Mouse (Mus musculus): ENCODE results near the gene Nudt8. TPM values are rescaled to one million over a fixed set of nuclear protein-coding genes. Genes with fewer than 3 reads are reported as not detected.
"Not testable (repeated sequence)": the region's sequence is repeated elsewhere in the genome, so short reads cannot be mapped to it uniquely, and the experiment has no call there.

Gene Nudt8
- polyA plus RNA-seq, 1 experiment from 2014 or later: 14.0 TPM

- H3K9me3 ChIP-seq (ENCODE audit: control insufficient read depth, low read length); ATAC-seq (ENCODE audit: low FRiP score); H3K4me1 ChIP-seq (ENCODE audit: control insufficient read depth, insufficient read depth, low read length); H3K4me2 ChIP-seq; H3K4me3 ChIP-seq (ENCODE audit: low read depth, low read length); DNase-seq (ENCODE audit: low spot score, missing footprints); H3K9ac ChIP-seq (ENCODE audit: low read length); H3K36me3 ChIP-seq (ENCODE audit: control insufficient read depth, insufficient read depth, low read length); H3K27me3 ChIP-seq (ENCODE audit: control insufficient read depth, insufficient read depth, low read length); H3K27ac ChIP-seq (ENCODE audit: low read depth, low read length): not testable (repeated sequence)
- 91% methylated on average over 6 of the region's 6 CpGs for WGBS
Measured at GRCm38 (mm10) chr19:3961805-3962204, 38.6 kb upstream of the Nudt8 start.

- DNase-seq (ENCODE audit: low spot score, missing footprints): no peak
- WGBS: 10% methylated on average over 2 of the region's 2 CpGs
- H3K4me1 ChIP-seq (ENCODE audit: control insufficient read depth, insufficient read depth, low read length): no peaks in the 10 kb centered on the region
- no peak overlapping the region for H3K4me3 ChIP-seq (ENCODE audit: low read depth, low read length)
- no peak overlapping the region for H3K4me2 ChIP-seq
- H3K27ac ChIP-seq (ENCODE audit: low read depth, low read length): no peak overlapping the region
- no peaks in the 10 kb centered on the region for H3K9me3 ChIP-seq (ENCODE audit: control insufficient read depth, low read length)
- no peaks in the 10 kb centered on the region for H3K27me3 ChIP-seq (ENCODE audit: control insufficient read depth, insufficient read depth, low read length)
- H3K9ac ChIP-seq (ENCODE audit: low read length): no peak overlapping the region
- no peaks in the 10 kb centered on the region for H3K36me3 ChIP-seq (ENCODE audit: control insufficient read depth, insufficient read depth, low read length)
- no peak for ATAC-seq (ENCODE audit: low FRiP score)
Measured at GRCm38 (mm10) chr19:3962469-3962868, 37.9 kb upstream of the Nudt8 start.

DNA sequence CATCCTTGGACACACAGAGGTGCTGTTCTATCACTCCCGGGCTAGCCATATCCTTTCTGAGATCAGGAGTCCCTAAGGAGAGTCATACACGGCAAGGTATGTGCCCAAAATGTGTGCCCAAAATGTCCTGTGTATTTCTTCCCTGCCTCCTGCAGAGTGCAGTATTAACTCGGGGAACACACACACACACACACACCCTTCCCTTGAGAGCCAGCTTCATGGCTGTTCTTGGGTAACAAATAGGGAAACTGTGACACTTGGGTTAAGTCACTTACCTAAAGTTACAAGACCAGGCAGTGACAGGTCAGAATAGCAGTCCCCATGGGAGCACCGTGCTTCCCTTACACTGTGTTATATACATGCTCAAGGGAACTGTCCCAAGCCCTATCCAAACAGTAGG lies 36.4 kb upstream of the Nudt8 start:
- ATAC-seq (ENCODE audit: low FRiP score) (no peak), DNase-seq (ENCODE audit: low spot score, missing footprints) (no peak)
- no peak overlapping the region for H3K9ac ChIP-seq (ENCODE audit: low read length)
- no peaks in the 10 kb centered on the region for H3K4me1 ChIP-seq (ENCODE audit: control insufficient read depth, insufficient read depth, low read length)
- no peaks in the 10 kb centered on the region for H3K27me3 ChIP-seq (ENCODE audit: control insufficient read depth, insufficient read depth, low read length)
- no peaks in the 10 kb centered on the region for H3K9me3 ChIP-seq (ENCODE audit: control insufficient read depth, low read length)
- no peaks in the 10 kb centered on the region for H3K36me3 ChIP-seq (ENCODE audit: control insufficient read depth, insufficient read depth, low read length)
- no peak overlapping the region for H3K4me2 ChIP-seq
- H3K27ac ChIP-seq (ENCODE audit: low read depth, low read length): no peak overlapping the region
- no peak overlapping the region for H3K4me3 ChIP-seq (ENCODE audit: low read depth, low read length)
- WGBS: 78% methylated on average over 4 of the region's 4 CpGs

- DNase-seq (ENCODE audit: low spot score, missing footprints): peak; percentile 70
- ATAC-seq (ENCODE audit: low FRiP score): no peak
- Histone ChIP-seq H3K27ac (ENCODE audit: low read depth, low read length) (no peak overlapping the region), H3K4me1 (ENCODE audit: control insufficient read depth, insufficient read depth, low read length) (no peaks in the 10 kb centered on the region), H3K9ac (ENCODE audit: low read length) (no peak overlapping the region), H3K27me3 (ENCODE audit: control insufficient read depth, insufficient read depth, low read length) (no peaks in the 10 kb centered on the region), H3K4me3 (ENCODE audit: low read depth, low read length) (no peak overlapping the region), H3K9me3 (ENCODE audit: control insufficient read depth, low read length) (no peaks in the 10 kb centered on the region), H3K36me3 (ENCODE audit: control insufficient read depth, insufficient read depth, low read length) (no peaks in the 10 kb centered on the region), H3K4me2 (no peak overlapping the region)
- WGBS: 70% methylated on average over 11 of the region's 11 CpGs
Measured at GRCm38 (mm10) chr19:3966330-3967075, 33.9 kb upstream of the Nudt8 start.

DNA sequence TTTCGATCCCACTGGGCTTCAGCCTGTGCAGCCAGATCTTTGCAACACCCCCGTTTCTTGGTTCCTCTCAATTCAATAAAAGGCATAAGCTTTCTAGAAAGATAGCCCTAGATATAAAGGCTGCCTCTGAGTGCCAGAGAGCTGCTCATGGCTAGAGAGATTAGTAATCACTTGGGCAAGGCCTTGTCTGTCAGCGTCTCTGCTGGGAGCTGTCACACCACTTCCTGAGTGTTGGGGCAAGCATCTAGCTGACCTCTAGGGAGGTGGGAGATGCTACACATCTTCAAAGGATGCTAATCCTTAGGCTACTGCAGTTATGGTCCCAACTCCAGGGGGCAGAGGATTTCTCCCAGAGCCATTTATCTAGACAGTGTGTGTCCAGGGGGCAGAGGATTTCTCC lies 33.1 kb upstream of the Nudt8 start:
- Histone ChIP-seq H3K9ac (ENCODE audit: low read length) (no peak overlapping the region), H3K4me2 (no peak overlapping the region), H3K36me3 (ENCODE audit: control insufficient read depth, insufficient read depth, low read length) (no peaks in the 10 kb centered on the region), H3K4me1 (ENCODE audit: control insufficient read depth, insufficient read depth, low read length) (no peaks in the 10 kb centered on the region), H3K4me3 (ENCODE audit: low read depth, low read length) (no peak overlapping the region), H3K27me3 (ENCODE audit: control insufficient read depth, insufficient read depth, low read length) (no peaks in the 10 kb centered on the region), H3K27ac (ENCODE audit: low read depth, low read length) (no peak overlapping the region), H3K9me3 (ENCODE audit: control insufficient read depth, low read length) (no peaks in the 10 kb centered on the region)
- DNase-seq (ENCODE audit: low spot score, missing footprints) (peak; percentile 17), ATAC-seq (ENCODE audit: low FRiP score) (no peak)
- WGBS: 67% methylated on average over 3 of the region's 3 CpGs

GRCm38 (mm10) chr19:3972229-3972628 lies 28.2 kb upstream of the Nudt8 start, which contains the start of gene Aldh3b2:
Gene Aldh3b2 (plus strand): TSS chr19:3972328.
- H3K27me3 ChIP-seq (ENCODE audit: control insufficient read depth, insufficient read depth, low read length): no peaks in the 10 kb centered on the region
- H3K4me1 ChIP-seq (ENCODE audit: control insufficient read depth, insufficient read depth, low read length): no peaks in the 10 kb centered on the region
- no peak for DNase-seq (ENCODE audit: low spot score, missing footprints)
- H3K9me3 ChIP-seq (ENCODE audit: control insufficient read depth, low read length): no peaks in the 10 kb centered on the region
- H3K9ac ChIP-seq (ENCODE audit: low read length): no peak within 1 kb of the TSS
- no peaks in the 10 kb centered on the region for H3K36me3 ChIP-seq (ENCODE audit: control insufficient read depth, insufficient read depth, low read length)
- ATAC-seq (ENCODE audit: low FRiP score): no peak
- no peak within 1 kb of the TSS for H3K4me2 ChIP-seq
- 59% methylated on average over 9 of the region's 9 CpGs for WGBS
- H3K4me3 ChIP-seq (ENCODE audit: low read depth, low read length): no peak within 1 kb of the TSS
- H3K27ac ChIP-seq (ENCODE audit: low read depth, low read length): no peak within 1 kb of the TSS

DNA sequence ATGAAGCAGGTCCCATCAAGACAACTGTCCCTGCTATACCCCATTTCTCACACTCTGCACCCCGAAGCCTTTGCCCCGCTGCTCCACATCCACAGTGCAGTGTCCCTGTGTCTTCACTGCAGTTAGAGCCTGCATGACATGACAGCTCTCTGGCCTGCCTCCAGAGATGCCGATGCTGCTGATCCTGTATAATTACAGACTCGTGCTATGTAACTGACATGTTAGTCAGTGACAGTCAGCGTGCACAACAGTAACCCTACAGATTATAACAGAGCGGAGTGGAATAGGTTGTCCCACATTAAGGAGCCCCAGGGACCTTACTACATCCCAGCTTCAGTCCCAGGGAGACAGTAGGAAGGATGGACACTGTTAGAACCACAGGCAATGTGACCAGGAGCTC lies 25.8 kb upstream of the Nudt8 start:
- H3K27ac ChIP-seq (ENCODE audit: low read depth, low read length); H3K4me2 ChIP-seq; H3K9ac ChIP-seq (ENCODE audit: low read length); H3K4me3 ChIP-seq (ENCODE audit: low read depth, low read length); H3K4me1 ChIP-seq (ENCODE audit: control insufficient read depth, insufficient read depth, low read length); H3K9me3 ChIP-seq (ENCODE audit: control insufficient read depth, low read length); ATAC-seq (ENCODE audit: low FRiP score); H3K27me3 ChIP-seq (ENCODE audit: control insufficient read depth, insufficient read depth, low read length); H3K36me3 ChIP-seq (ENCODE audit: control insufficient read depth, insufficient read depth, low read length): not testable (repeated sequence)
- peak; percentile 66 for DNase-seq (ENCODE audit: low spot score, missing footprints)
- WGBS: 87% methylated on average over 6 of the region's 6 CpGs

DNA sequence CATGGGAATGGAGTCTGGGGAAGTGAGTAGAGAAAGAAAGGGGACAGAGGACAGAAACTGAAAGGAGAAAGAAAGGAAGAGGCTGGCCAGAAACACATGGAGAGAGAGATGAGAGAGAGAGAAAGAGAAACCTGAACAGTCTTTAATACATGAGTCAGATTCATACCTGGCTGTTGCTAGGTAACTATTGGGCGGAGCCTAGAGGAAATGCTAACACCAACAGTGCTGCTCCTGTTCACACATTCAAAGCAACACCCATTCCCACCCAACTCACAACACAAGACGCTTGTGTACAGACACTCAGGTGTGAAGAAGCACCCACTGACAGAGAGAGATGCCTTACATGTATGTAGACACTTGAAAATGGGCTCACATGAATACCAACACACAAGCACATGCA lies 24.5 kb upstream of the Nudt8 start:
- no peak overlapping the region for H3K4me3 ChIP-seq (ENCODE audit: low read depth, low read length)
- H3K4me1 ChIP-seq (ENCODE audit: control insufficient read depth, insufficient read depth, low read length): no peaks in the 10 kb centered on the region
- no peaks in the 10 kb centered on the region for H3K9me3 ChIP-seq (ENCODE audit: control insufficient read depth, low read length)
- H3K27ac ChIP-seq (ENCODE audit: low read depth, low read length): no peak overlapping the region
- H3K27me3 ChIP-seq (ENCODE audit: control insufficient read depth, insufficient read depth, low read length): no peaks in the 10 kb centered on the region
- DNase-seq (ENCODE audit: low spot score, missing footprints) (no peak), ATAC-seq (ENCODE audit: low FRiP score) (no peak)
- no peaks in the 10 kb centered on the region for H3K36me3 ChIP-seq (ENCODE audit: control insufficient read depth, insufficient read depth, low read length)
- no peak overlapping the region for H3K9ac ChIP-seq (ENCODE audit: low read length)
- no peak overlapping the region for H3K4me2 ChIP-seq
- 77% methylated on average over 2 of the region's 2 CpGs for WGBS

- H3K9ac ChIP-seq (ENCODE audit: low read length): no peak overlapping the region
- no peak overlapping the region for H3K27ac ChIP-seq (ENCODE audit: low read depth, low read length)
- H3K4me3 ChIP-seq (ENCODE audit: low read depth, low read length): no peak overlapping the region
- H3K27me3 ChIP-seq (ENCODE audit: control insufficient read depth, insufficient read depth, low read length): no peaks in the 10 kb centered on the region
- no peaks in the 10 kb centered on the region for H3K9me3 ChIP-seq (ENCODE audit: control insufficient read depth, low read length)
- 14% methylated on average over 4 of the region's 4 CpGs for WGBS
- ATAC-seq (ENCODE audit: low FRiP score) (peak; percentile 62), DNase-seq (ENCODE audit: low spot score, missing footprints) (peak; percentile 97)
- no peaks in the 10 kb centered on the region for H3K36me3 ChIP-seq (ENCODE audit: control insufficient read depth, insufficient read depth, low read length)
- H3K4me2 ChIP-seq: no peak overlapping the region
- H3K4me1 ChIP-seq (ENCODE audit: control insufficient read depth, insufficient read depth, low read length): peaks cover 13% of the 10 kb centered on the region
Measured at GRCm38 (mm10) chr19:3980309-3980708, 20.1 kb upstream of the Nudt8 start.

Data from midbrain, embryonic 11.5 days (tissue).